Mouse (Mus musculus) urinary bladder, postnatal 10 days (tissue): ENCODE measurements around the gene Hs2st1.

Source experiments
- DNase-seq: peaks from one replicate; pipeline ENCODE4 v3.0.0; 2022; ENCODE audit warnings: low spot score

Hs2st1 gene

GRCm38 (mm10) chr3:144506213-144506612 is 63.8 kb downstream of the Hs2st1 start:
- no peak for DNase-seq

- no peak for DNase-seq
Measured at GRCm38 (mm10) chr3:144501930-144502329, 68.1 kb downstream of the Hs2st1 start.

GRCm38 (mm10) chr3:144496762-144497161 is 73.2 kb downstream of the Hs2st1 start:
- no peak for DNase-seq

- DNase-seq: no peak
Measured at GRCm38 (mm10) chr3:144494838-144495237, 75.1 kb downstream of the Hs2st1 start.

- no peak for DNase-seq
Measured at GRCm38 (mm10) chr3:144488787-144489186, 81.2 kb downstream of the Hs2st1 start.

GRCm38 (mm10) chr3:144480595-144480994 is 89.4 kb downstream of the Hs2st1 start:
- no peak for DNase-seq

- no peak for DNase-seq
Measured at GRCm38 (mm10) chr3:144478427-144478794, 91.6 kb downstream of the Hs2st1 start.

GRCm38 (mm10) chr3:144477707-144478426 is 92.1 kb downstream of the Hs2st1 start:
- DNase-seq: no peak

- DNase-seq: no peak
Measured at GRCm38 (mm10) chr3:144475891-144476290, 94.1 kb downstream of the Hs2st1 start.

- no peak for DNase-seq
Measured at GRCm38 (mm10) chr3:144474726-144475125, 95.3 kb downstream of the Hs2st1 start.

- no peak for DNase-seq
Measured at GRCm38 (mm10) chr3:144471954-144472353, 98.0 kb downstream of the Hs2st1 start.

- no peak for DNase-seq
Measured at GRCm38 (mm10) chr3:144470901-144471300, 99.1 kb downstream of the Hs2st1 start.

- DNase-seq: no peak
Measured at GRCm38 (mm10) chr3:144467521-144467920, 102.5 kb downstream of the Hs2st1 start.

GRCm38 (mm10) chr3:144466108-144466678 is 103.8 kb downstream of the Hs2st1 start:
- no peak for DNase-seq

GRCm38 (mm10) chr3:144462679-144463078 is 107.3 kb downstream of the Hs2st1 start:
- DNase-seq: no peak

- no peak for DNase-seq
Measured at GRCm38 (mm10) chr3:144460183-144460788, 109.7 kb downstream of the Hs2st1 start.

- no peak for DNase-seq
Measured at GRCm38 (mm10) chr3:144459285-144459697, 110.7 kb downstream of the Hs2st1 start.

GRCm38 (mm10) chr3:144453701-144454430 is 116.1 kb downstream of the Hs2st1 start:
- no peak for DNase-seq

- no peak for DNase-seq
Measured at GRCm38 (mm10) chr3:144448977-144449376, 121.0 kb downstream of the Hs2st1 start.

GRCm38 (mm10) chr3:144447917-144448316 is 122.1 kb downstream of the Hs2st1 start:
- DNase-seq: no peak

- no peak for DNase-seq
Measured at GRCm38 (mm10) chr3:144446081-144446634, 123.8 kb downstream of the Hs2st1 start.

GRCm38 (mm10) chr3:144437871-144438398 is 132.0 kb downstream of the Hs2st1 start:
- DNase-seq: no peak
